Mouse (Mus musculus): ENCODE data around the gene Btbd1.

Btbd1 gene

GRCm38 (mm10) chr7:81856221-81856620, 27.0 kb upstream of the Btbd1 start:
- Histone ChIP-seq H3K4me1 (replicated peaks; ENCODE audit: low read depth, low read length) (peaks cover 30% of the 10 kb centered on the region), H3K9me3 (ENCODE audit: low read length) (peaks cover 11% of the 10 kb centered on the region), H3K4me3 (replicated peaks; ENCODE audit: low read length) (no peak overlapping the region), H3K27me3 (ENCODE audit: insufficient read depth, low read length) (peaks cover 54% of the 10 kb centered on the region), H3K36me3 (ENCODE audit: insufficient read depth, low read length) (no peaks in the 10 kb centered on the region)
- TF ChIP-seq CTCF (conservative IDR thresholded peaks at IDR 0.05; ENCODE audit: low read length) (no peak), POU5F1 (IDR thresholded peaks at IDR 0.05; ENCODE audit: borderline replicate concordance, low read length) (no peak), NANOG (IDR thresholded peaks at IDR 0.05; ENCODE audit: borderline replicate concordance, low read length) (no peak)

- peaks cover 48% of the 10 kb centered on the region for H3K27me3 ChIP-seq (ENCODE audit: insufficient read depth, low read length)
- TF ChIP-seq CTCF (conservative IDR thresholded peaks at IDR 0.05; ENCODE audit: low read length), result no peak
- no peak for TF ChIP-seq NANOG (IDR thresholded peaks at IDR 0.05; ENCODE audit: borderline replicate concordance, low read length)
- no peak for TF ChIP-seq POU5F1 (IDR thresholded peaks at IDR 0.05; ENCODE audit: borderline replicate concordance, low read length)
- peaks cover 30% of the 10 kb centered on the region for H3K4me1 ChIP-seq (replicated peaks; ENCODE audit: low read depth, low read length)
- peaks cover 11% of the 10 kb centered on the region for H3K9me3 ChIP-seq (ENCODE audit: low read length)
- H3K4me3 ChIP-seq (replicated peaks; ENCODE audit: low read length), result no peak within 1 kb of the TSS
- H3K36me3 ChIP-seq (ENCODE audit: insufficient read depth, low read length), result no peaks in the 10 kb centered on the region
Observed at GRCm38 (mm10) chr7:81855694-81856093, 26.5 kb upstream of the Btbd1 start, which contains the start of gene Gm10160. Gene Gm10160 (minus strand): TSS chr7:81855794.

DNA sequence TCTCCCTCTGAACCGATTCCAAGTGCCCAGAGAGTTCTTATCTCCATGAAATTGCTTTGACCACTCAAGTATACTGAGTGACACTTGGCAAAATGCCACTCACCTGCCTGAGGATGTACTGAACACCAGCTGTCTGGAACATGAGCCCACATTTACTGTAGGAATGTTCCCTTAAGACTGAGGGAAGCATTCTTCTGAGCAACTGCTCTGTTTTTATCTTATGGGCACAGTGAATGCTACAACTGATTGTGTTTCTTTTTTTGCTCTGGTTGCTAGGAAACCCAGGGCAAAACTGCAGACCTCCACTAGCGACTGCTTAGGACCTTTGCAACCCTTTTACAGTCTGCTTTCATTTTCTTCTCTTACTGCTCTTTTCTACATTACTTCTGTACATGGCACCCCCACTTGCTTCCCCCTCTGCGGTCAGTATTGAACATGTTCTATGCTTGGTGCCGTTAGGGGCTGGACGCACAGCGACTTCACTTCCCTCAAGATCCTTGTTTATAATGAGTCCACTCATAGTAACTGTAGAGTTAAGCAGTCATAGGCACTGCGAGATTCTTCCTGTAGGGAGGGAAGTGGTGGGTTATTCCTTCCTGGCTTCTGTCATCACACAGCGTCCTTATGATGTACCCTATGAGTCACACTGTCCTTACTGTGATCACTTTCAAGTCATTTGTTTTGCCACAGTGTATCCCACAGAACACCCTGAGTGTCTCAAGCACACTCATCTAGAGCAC, 25.5 kb upstream of the Btbd1 start:
- Histone ChIP-seq H3K36me3 (ENCODE audit: insufficient read depth, low read length) (no peaks in the 10 kb centered on the region), H3K9me3 (ENCODE audit: low read length) (peaks cover 11% of the 10 kb centered on the region), H3K4me1 (replicated peaks; ENCODE audit: low read depth, low read length) (peaks cover 24% of the 10 kb centered on the region), H3K27me3 (ENCODE audit: insufficient read depth, low read length) (peaks cover 39% of the 10 kb centered on the region), H3K4me3 (replicated peaks; ENCODE audit: low read length) (no peak overlapping the region)
- TF ChIP-seq POU5F1 (IDR thresholded peaks at IDR 0.05; ENCODE audit: borderline replicate concordance, low read length) (no peak), NANOG (IDR thresholded peaks at IDR 0.05; ENCODE audit: borderline replicate concordance, low read length) (no peak), CTCF (conservative IDR thresholded peaks at IDR 0.05; ENCODE audit: low read length) (no peak)

DNA sequence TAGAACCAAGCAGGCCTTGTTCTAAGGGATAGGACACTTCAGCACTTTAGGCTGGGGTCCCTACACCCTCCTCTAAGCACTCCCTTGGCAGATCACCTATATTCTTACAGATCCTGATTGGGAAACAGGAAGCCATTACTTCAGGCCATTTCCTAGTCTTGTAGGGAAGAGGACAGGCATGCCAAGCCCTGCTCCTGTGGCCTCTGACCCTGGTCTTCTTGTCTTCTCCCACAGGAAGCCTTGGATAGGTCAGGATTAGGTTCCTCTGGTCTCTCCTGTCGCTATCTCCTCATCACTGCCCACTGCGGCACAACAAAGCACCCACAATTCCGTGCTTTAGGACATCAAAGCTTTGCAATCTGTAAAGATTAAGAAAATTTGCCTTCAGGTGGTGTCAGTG, 22.5 kb upstream of the Btbd1 start:
- peaks cover 11% of the 10 kb centered on the region for H3K9me3 ChIP-seq (ENCODE audit: low read length)
- TF ChIP-seq CTCF (conservative IDR thresholded peaks at IDR 0.05; ENCODE audit: low read length) (no peak), NANOG (IDR thresholded peaks at IDR 0.05; ENCODE audit: borderline replicate concordance, low read length) (no peak), POU5F1 (IDR thresholded peaks at IDR 0.05; ENCODE audit: borderline replicate concordance, low read length) (no peak)
- H3K36me3 ChIP-seq (ENCODE audit: insufficient read depth, low read length), result no peaks in the 10 kb centered on the region
- H3K4me3 ChIP-seq (replicated peaks; ENCODE audit: low read length), result no peak overlapping the region
- H3K27me3 ChIP-seq (ENCODE audit: insufficient read depth, low read length), result peaks cover 9% of the 10 kb centered on the region
- peaks cover 8% of the 10 kb centered on the region; the same call in 1 of the 2 replicates for H3K4me1 ChIP-seq (replicated peaks; ENCODE audit: low read depth, low read length)

- Histone ChIP-seq H3K4me3 (replicated peaks; ENCODE audit: low read length) (no peak overlapping the region), H3K27me3 (ENCODE audit: insufficient read depth, low read length) (no peaks in the 10 kb centered on the region; the same call in 1 of the 2 replicates), H3K4me1 (replicated peaks; ENCODE audit: low read depth, low read length) (0 out of 2 replicates have a peak, but pooled peaks cover 2% of the 10 kb centered on the region), H3K9me3 (ENCODE audit: low read length) (peaks cover 11% of the 10 kb centered on the region), H3K36me3 (ENCODE audit: insufficient read depth, low read length) (no peaks in the 10 kb centered on the region)
- TF ChIP-seq POU5F1 (IDR thresholded peaks at IDR 0.05; ENCODE audit: borderline replicate concordance, low read length) (no peak), NANOG (IDR thresholded peaks at IDR 0.05; ENCODE audit: borderline replicate concordance, low read length) (no peak), CTCF (conservative IDR thresholded peaks at IDR 0.05; ENCODE audit: low read length) (no peak)
Observed at GRCm38 (mm10) chr7:81850171-81850570, 20.9 kb upstream of the Btbd1 start.

DNA sequence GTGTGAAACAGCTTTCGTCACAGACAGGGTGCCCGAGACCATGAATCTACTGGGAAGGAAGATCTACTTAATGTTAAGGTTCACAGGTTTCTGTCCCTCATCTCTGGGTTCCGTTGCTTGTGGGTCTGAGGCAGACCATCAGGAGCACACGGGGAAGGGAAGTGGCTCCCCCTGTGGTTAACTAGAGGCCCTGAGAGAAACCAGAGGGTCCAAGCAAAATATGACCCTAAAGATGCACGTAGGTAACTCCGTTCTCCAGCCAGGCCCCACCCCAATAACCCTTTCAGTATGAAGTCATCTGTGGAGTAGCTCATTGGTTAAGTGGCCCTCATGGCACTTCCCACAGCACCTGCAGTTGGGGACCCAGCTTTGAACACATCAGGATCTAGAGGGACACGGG, 20.4 kb upstream of the Btbd1 start:
- no peaks in the 10 kb centered on the region for H3K36me3 ChIP-seq (ENCODE audit: insufficient read depth, low read length)
- TF ChIP-seq POU5F1 (IDR thresholded peaks at IDR 0.05; ENCODE audit: borderline replicate concordance, low read length), result no peak
- TF ChIP-seq CTCF (conservative IDR thresholded peaks at IDR 0.05; ENCODE audit: low read length), result no peak
- TF ChIP-seq NANOG (IDR thresholded peaks at IDR 0.05; ENCODE audit: borderline replicate concordance, low read length), result no peak
- H3K4me3 ChIP-seq (replicated peaks; ENCODE audit: low read length), result no peak overlapping the region
- H3K4me1 ChIP-seq (replicated peaks; ENCODE audit: low read depth, low read length), result 0 out of 2 replicates have a peak, but pooled peaks cover 2% of the 10 kb centered on the region
- no peaks in the 10 kb centered on the region; the same call in 1 of the 2 replicates for H3K27me3 ChIP-seq (ENCODE audit: insufficient read depth, low read length)
- peaks cover 11% of the 10 kb centered on the region for H3K9me3 ChIP-seq (ENCODE audit: low read length)

GRCm38 (mm10) chr7:81849214-81849613, 20.0 kb upstream of the Btbd1 start:
- Histone ChIP-seq H3K4me1 (replicated peaks; ENCODE audit: low read depth, low read length) (0 out of 2 replicates have a peak, but pooled peaks cover 2% of the 10 kb centered on the region), H3K9me3 (ENCODE audit: low read length) (peaks cover 7% of the 10 kb centered on the region), H3K27me3 (ENCODE audit: insufficient read depth, low read length) (no peaks in the 10 kb centered on the region; the same call in 1 of the 2 replicates), H3K4me3 (replicated peaks; ENCODE audit: low read length) (no peak overlapping the region), H3K36me3 (ENCODE audit: insufficient read depth, low read length) (no peaks in the 10 kb centered on the region)
- TF ChIP-seq CTCF (conservative IDR thresholded peaks at IDR 0.05; ENCODE audit: low read length), result no peak
- no peak for TF ChIP-seq NANOG (IDR thresholded peaks at IDR 0.05; ENCODE audit: borderline replicate concordance, low read length)
- TF ChIP-seq POU5F1 (IDR thresholded peaks at IDR 0.05; ENCODE audit: borderline replicate concordance, low read length), result no peak

GRCm38 (mm10) chr7:81847777-81848176, 18.5 kb upstream of the Btbd1 start:
- H3K4me1 ChIP-seq (replicated peaks; ENCODE audit: low read depth, low read length), result 0 out of 2 replicates have a peak, but pooled peaks cover 2% of the 10 kb centered on the region
- H3K9me3 ChIP-seq (ENCODE audit: low read length), result no peaks in the 10 kb centered on the region
- H3K4me3 ChIP-seq (replicated peaks; ENCODE audit: low read length), result no peak overlapping the region
- no peak for TF ChIP-seq NANOG (IDR thresholded peaks at IDR 0.05; ENCODE audit: borderline replicate concordance, low read length)
- TF ChIP-seq POU5F1 (IDR thresholded peaks at IDR 0.05; ENCODE audit: borderline replicate concordance, low read length), result no peak
- TF ChIP-seq CTCF (conservative IDR thresholded peaks at IDR 0.05; ENCODE audit: low read length), result no peak
- no peaks in the 10 kb centered on the region for H3K36me3 ChIP-seq (ENCODE audit: insufficient read depth, low read length)
- no peaks in the 10 kb centered on the region; the same call in 1 of the 2 replicates for H3K27me3 ChIP-seq (ENCODE audit: insufficient read depth, low read length)
